Mouse (Mus musculus) hindbrain, postnatal 0 days (tissue): Measurements from ENCODE around the gene Acoxl. TPM values are rescaled to one million over a fixed set of nuclear protein-coding genes. Genes with fewer than 3 reads are reported as not detected.

Source experiments
- ATAC-seq: fragments of 200-750 bp; cut with Nextera tagmentation; 2 replicates; pipeline ENCODE4 v1.8.0; 2017; ENCODE audit warnings: mild to moderate bottlenecking, moderate TSS enrichment, moderate library complexity
- DNase-seq: peaks from one replicate; pipeline ENCODE4 v3.0.0-alpha.2; 2015; ENCODE audit warnings: low spot score
- H3K27ac ChIP-seq: fragments of 300-500 bp; sonication (generic); 2 replicates; pipeline ENCODE4 v1.5.1; 2014; ENCODE audit warnings: mild to moderate bottlenecking
- H3K27me3 ChIP-seq: fragments of 300-500 bp; sonication (generic); 2 replicates; pipeline ENCODE4 v1.6.1; 2014; ENCODE audit warnings: low read length, mixed read lengths; ENCODE audit not compliant: insufficient read depth
- H3K36me3 ChIP-seq: fragments of 300-500 bp; sonication (generic); 2 replicates; pipeline ENCODE4 v1.6.1; 2014; ENCODE audit warnings: low read length, mixed read lengths; ENCODE audit not compliant: insufficient read depth
- H3K4me1 ChIP-seq: fragments of 300-500 bp; sonication (generic); 2 replicates; pipeline ENCODE4 v1.6.1; 2014; ENCODE audit warnings: antibody characterized with exemption, low read length, mixed read lengths; ENCODE audit not compliant: insufficient read depth
- H3K4me2 ChIP-seq: fragments of 300-500 bp; sonication (generic); 2 replicates; pipeline ENCODE4 v1.6.1; 2014; ENCODE audit warnings: low read depth, mild to moderate bottlenecking, low read length, moderate library complexity, mixed read lengths
- H3K4me3 ChIP-seq: fragments of 300-500 bp; sonication (generic); 2 replicates; pipeline ENCODE4 v1.5.1; 2014; ENCODE audit warnings: low read length
- H3K9ac ChIP-seq: fragments of 300-500 bp; sonication (generic); replicated peaks from 2 replicates; pipeline ENCODE4 v1.6.1; 2014; ENCODE audit warnings: mild to moderate bottlenecking, low read length, moderate library complexity, mixed read lengths
- H3K9me3 ChIP-seq: fragments of 300-500 bp; sonication (generic); 2 replicates; pipeline ENCODE4 v1.6.1; 2016; ENCODE audit warnings: low read length, mixed read lengths
- CTCF ChIP-seq: IDR thresholded peaks from 2 replicates; pipeline ENCODE4 v1.5.1; 2016; ENCODE audit warnings: antibody characterized with exemption, control low read depth, low read depth
- WGBS: fragments of 180-500 bp; shearing (Covaris S2); extraction: QIAGEN DNeasy Blood & Tissue Kit; methylation state at CpG from one replicate; pipeline ENCODE4 v1.1.7; 2014; 5-methylcytosine and 5-hydroxymethylcytosine counted together
- polyA plus RNA-seq: library from polyadenylated mRNA; unstranded; fragments of >200 nt; fragmentation: Nextera tagmentation; extraction: Ambion mirVana; gene quantifications from 2 replicates; pipeline ENCODE4 v1.2.1, GENCODE M21; 2015
- total RNA-seq: library from RNA; depleted of rRNA; stranded (reverse); fragments of >200 nt; gene quantifications from 2 replicates; pipeline ENCODE4 v1.2.3, GENCODE M21; 2014

The Acoxl gene
- total and polyA plus RNA-seq, 2 experiments from 2014 or later, result 0.29 to 0.47 TPM

GRCm38 (mm10) chr2:127926679-127927324, 88.1 kb downstream of the Acoxl start:
- Histone ChIP-seq H3K36me3 (no peaks in the 10 kb centered on the region), H3K4me1 (no peaks in the 10 kb centered on the region), H3K27me3 (no peaks in the 10 kb centered on the region), H3K9ac (no peak overlapping the region), H3K9me3 (no peaks in the 10 kb centered on the region), H3K4me2 (no peak overlapping the region), H3K27ac (no peak overlapping the region), H3K4me3 (no peak overlapping the region)
- DNase-seq (no peak), ATAC-seq (no peak)
- no peak for TF ChIP-seq CTCF
- 78% methylated on average over 9 of the region's 9 CpGs for WGBS

GRCm38 (mm10) chr2:127927452-127928273, 89.0 kb downstream of the Acoxl start:
- Histone ChIP-seq H3K4me3 (no peak overlapping the region), H3K36me3 (no peaks in the 10 kb centered on the region), H3K9me3 (no peaks in the 10 kb centered on the region), H3K4me2 (no peak overlapping the region), H3K27ac (no peak overlapping the region), H3K27me3 (no peaks in the 10 kb centered on the region), H3K9ac (no peak overlapping the region), H3K4me1 (no peaks in the 10 kb centered on the region)
- no peak for TF ChIP-seq CTCF
- WGBS, result 37% methylated on average over 15 of the region's 15 CpGs
- ATAC-seq (no peak), DNase-seq (no peak)

- H3K9me3 ChIP-seq, result no peaks in the 10 kb centered on the region
- H3K27ac ChIP-seq, result no peak overlapping the region
- no peak for ATAC-seq
- no peak for TF ChIP-seq CTCF
- H3K4me2 ChIP-seq, result no peak overlapping the region
- WGBS, result 20% methylated on average over 5 of the region's 5 CpGs
- no peak overlapping the region for H3K9ac ChIP-seq
- H3K4me1 ChIP-seq, result no peaks in the 10 kb centered on the region
- H3K27me3 ChIP-seq, result no peaks in the 10 kb centered on the region
- H3K4me3 ChIP-seq, result no peak overlapping the region
- DNase-seq, result no peak
- no peaks in the 10 kb centered on the region for H3K36me3 ChIP-seq
Observed at GRCm38 (mm10) chr2:127928279-127928678, 89.6 kb downstream of the Acoxl start.

- Histone ChIP-seq H3K4me1 (no peaks in the 10 kb centered on the region), H3K27me3 (no peaks in the 10 kb centered on the region), H3K36me3 (no peaks in the 10 kb centered on the region), H3K9me3 (no peaks in the 10 kb centered on the region), H3K4me3 (no peak overlapping the region), H3K27ac (no peak overlapping the region), H3K4me2 (no peak overlapping the region), H3K9ac (no peak overlapping the region)
- no peak for ATAC-seq
- no peak for TF ChIP-seq CTCF
- DNase-seq, result no peak
- WGBS, result 57% methylated on average over 4 of the region's 4 CpGs
Observed at GRCm38 (mm10) chr2:127928871-127929270, 90.2 kb downstream of the Acoxl start.

- ATAC-seq, result peak; percentile 53; the same call in 1 of the 2 replicates
- 49% methylated on average over 6 of the region's 6 CpGs for WGBS
Observed at GRCm38 (mm10) chr2:127929939-127930715, 91.5 kb downstream of the Acoxl start.

GRCm38 (mm10) chr2:127931576-127931975, 92.9 kb downstream of the Acoxl start:
- no peak for ATAC-seq
- no peak for TF ChIP-seq CTCF
- no peak overlapping the region for H3K9ac ChIP-seq
- H3K27ac ChIP-seq, result no peak overlapping the region
- 83% methylated on average over 4 of the region's 4 CpGs for whole genome bisulfite sequencing
- H3K9me3 ChIP-seq, result no peaks in the 10 kb centered on the region
- no peaks in the 10 kb centered on the region for H3K36me3 ChIP-seq
- no peak overlapping the region for H3K4me3 ChIP-seq
- H3K27me3 ChIP-seq, result no peaks in the 10 kb centered on the region
- no peaks in the 10 kb centered on the region for H3K4me1 ChIP-seq
- H3K4me2 ChIP-seq, result no peak overlapping the region
- no peak for DNase-seq

More at GRCm38 (mm10) chr2:127929939-127930715, 91.5 kb downstream of the Acoxl start:
- Histone ChIP-seq H3K4me1 (no peaks in the 10 kb centered on the region), H3K27ac (no peak overlapping the region), H3K4me3 (no peak overlapping the region), H3K4me2 (no peak overlapping the region), H3K36me3 (no peaks in the 10 kb centered on the region), H3K27me3 (no peaks in the 10 kb centered on the region), H3K9ac (no peak overlapping the region), H3K9me3 (no peaks in the 10 kb centered on the region)
- no peak for TF ChIP-seq CTCF
- peak; percentile 42 for DNase-seq
